Mouse (Mus musculus) brain, embryonic 14.5 days (tissue): ENCODE results near the gene Mrgpra9.

Experiments
- CTCF ChIP-seq: fragments of 200-500 bp; IDR thresholded peaks from 2 replicates; pipeline ENCODE4 v1.5.1; 2012; ENCODE audit warnings: inconsistent platforms, mild to moderate bottlenecking, moderate library complexity, borderline replicate concordance; ENCODE audit not compliant: insufficient read depth, insufficient read length; ENCODE audit errors: extremely low read depth
- POLR2A ChIP-seq: fragments of 200-500 bp; IDR thresholded peaks from 2 replicates; pipeline ENCODE4 v1.6.1; 2012; ENCODE audit warnings: mild to moderate bottlenecking, inconsistent platforms, borderline replicate concordance; ENCODE audit not compliant: poor library complexity, insufficient read depth, insufficient read length, severe bottlenecking; ENCODE audit errors: extremely low read depth

GRCm38 (mm10) chr7:47195271-47195670 lies 57.4 kb downstream of the Mrgpra9 start:
- TF ChIP-seq POLR2A: no peak
- no peak for TF ChIP-seq CTCF
